8 mouse cellular contexts compared by ENCODE assay signal in genomic region chr8:122500856-122501255, GRCm38 (mm10). TPM values are rescaled to one million over a fixed set of nuclear protein-coding genes. Genes with fewer than 3 reads are reported as not detected.
A peak's percentile ranks its signal among the peaks of the same experiment; 100 is the strongest.
DNase-seq lines count a peak whose midpoint lies in the region; TF ChIP-seq lines count a peak whose summit lies in the region.

No protein-coding gene starts in this region.

- no peaks in the 10 kb centered on the region for H3K9me3 ChIP-seq in CH12.LX (replicated peaks; ENCODE audit: low read length)

- no peak for TF ChIP-seq EP300 in CH12.LX (IDR thresholded peaks at IDR 0.05; ENCODE audit: low read length)

- no peak overlapping the region for H3K4me3 ChIP-seq in CH12.LX (replicated peaks in 1 of 3; ENCODE audit: low read depth in 2 of 3, low read length in 2 of 3, poor library complexity in 1 of 3)
- no peak overlapping the region for H3K4me3 ChIP-seq in lung, adult 2 months (replicated peaks; ENCODE audit: extremely low read depth, low read depth, low read length)

- H3K4me1 ChIP-seq in CH12.LX (ENCODE audit: control insufficient read depth in 1 of 2, insufficient read depth in 2 of 2), result peaks cover 3 to 11% of the 10 kb centered on the region in 2 experiments; a peak in 2 of 4 replicates
- peaks cover 2% of the 10 kb centered on the region; the same call in 1 of the 2 replicates for H3K4me1 ChIP-seq in lung, adult 2 months (ENCODE audit: control insufficient read depth, insufficient read depth, low read length)

- TF ChIP-seq RAD21 in CH12.LX (IDR thresholded peaks at IDR 0.05; ENCODE audit: low read depth, low read length), result peak; percentile 91

- dilution Hi-C loops in CH12.LX (cut with MboI; ENCODE audit: extremely low pct_ligation_motif_present, extremely low pct_unique_long_range_greater_than_20kb, low sequenced_read_pairs), result no loop called here

- intact Hi-C loops in heart, postnatal 10 days (cut with DNase I), result loop anchor here (1.0 to 5.0 kb wide), 3 partner anchors 50 to 330 kb away; partner anchors contain the start of genes Galns, Piezo1 and Trappc2l

- no peaks in the 10 kb centered on the region for H3K79me2 ChIP-seq in CH12.LX (replicated peaks; ENCODE audit: control insufficient read depth, extremely low read depth, insufficient read depth, poor library complexity, severe bottlenecking)

- no peak overlapping the region for H3K4me2 ChIP-seq in CH12.LX (ENCODE audit: insufficient read depth, low read depth, poor library complexity, severe bottlenecking)

- TF ChIP-seq POLR2A in CH12.LX (IDR thresholded peaks at IDR 0.05; ENCODE audit: low read depth, low read length), result no peak
- TF ChIP-seq POLR2A in lung, adult 2 months (IDR thresholded peaks at IDR 0.05; ENCODE audit: borderline replicate concordance, extremely low read depth, low read depth, low read length), result no peak

- TF ChIP-seq CTCF in CH12.LX (conservative IDR thresholded peaks at IDR 0.05 in 1 of 2, IDR thresholded peaks at IDR 0.05 in 1 of 2; ENCODE audit: low read depth in 2 of 2, low read length in 2 of 2), result peak; percentile 82 to 93
- TF ChIP-seq CTCF in lung, adult 2 months (IDR thresholded peaks at IDR 0.05; ENCODE audit: insufficient read depth, low read length), result peak; percentile 90

- in situ Hi-C loops in CH12.LX (cut with MboI; ENCODE audit: low pct_ligation_motif_present, low pct_unique_long_range_greater_than_20kb, low sequenced_read_pairs), result loop anchor here (5.0 kb wide), 2 partner anchors 46 to 326 kb away; no protein-coding TSS in a partner anchor

- no peak overlapping the region for H3K27ac ChIP-seq in CH12.LX (ENCODE audit: insufficient read depth, low read depth)

- peak; percentile 79 for DNase-seq in CH12.LX (ENCODE audit: extremely low read depth)
- peak; percentile 84 for DNase-seq in brain, adult 2 months (ENCODE audit: low read depth, low spot score)
- peak; percentile 25 for DNase-seq in fibroblast of lung, adult 2 months (ENCODE audit: low read depth)
- DNase-seq in heart, postnatal 10 days, result peak; percentile 84 to 89
- peak; percentile 35 to 84 for DNase-seq in layer of hippocampus, adult 18-20 months (ENCODE audit: low spot score in 2 of 2)
- DNase-seq in lung, adult 2 months, result peak; percentile 79
- peak; percentile 65 for DNase-seq in ovary, postnatal 10 days (ENCODE audit: low spot score)
- peak; percentile 41 to 42 for DNase-seq in thymus, adult 18-20 months

- peaks cover 71 to 87% of the 10 kb centered on the region in 2 experiments for H3K36me3 ChIP-seq in CH12.LX (replicated peaks in 1 of 2; ENCODE audit: control insufficient read depth in 1 of 2, insufficient read depth in 1 of 2, low read length in 1 of 2)

- no peaks in the 10 kb centered on the region for H3K27me3 ChIP-seq in CH12.LX (replicated peaks)

- no peak overlapping the region for H3K9ac ChIP-seq in CH12.LX (ENCODE audit: insufficient read depth, low read depth)

- 30% methylated on average over 10 of the region's 10 CpGs for WGBS in lung, adult 2 months

TF ChIP-seq in CH12.LX, 34 proteins besides CTCF, POLR2A, EP300 and RAD21:
- TF ChIP-seq ZC3H11A (IDR thresholded peaks at IDR 0.05; ENCODE audit: low read depth, low read length) (peak; percentile 76), SMC3 (IDR thresholded peaks at IDR 0.05; ENCODE audit: low read depth, low read length) (peak; percentile 95), CHD2 (IDR thresholded peaks at IDR 0.05; ENCODE audit: low read length) (no peak), MAZ (IDR thresholded peaks at IDR 0.05; ENCODE audit: low read depth, low read length) (no peak)

RNA-seq across cellular contexts. Expression of gene Ctu2, which starts 24.9 kb away (rescaled TPM):
- total RNA-seq in CH12.LX (2012; rRNA removed) (40.4 and 55.7 TPM in 2 replicates), CH12.LX (2014; rRNA removed) (23.8 and 27.9 TPM in 2 replicates)
- polyA plus RNA-seq in CH12.LX (2012; ENCODE audit: insufficient read length, low read depth), result 63.1 and 80.6 TPM in 2 replicates
- 10 to 100 TPM in 1 of 2 experiments, 1 to 10 TPM in 1; 9.6 to 14.1 TPM for total RNA-seq in heart, postnatal 10 days (2021)
- 10 to 100 TPM; 21.1 to 22.3 TPM for total RNA-seq in layer of hippocampus, adult 18-20 months (2021)
- 28.6 and 30.6 TPM in 2 replicates for polyA plus RNA-seq in lung, adult 2 months (2012; rRNA removed)

RNA-seq across cellular contexts. Expression of gene Rnf166, which starts 25.0 kb away (rescaled TPM):
- 8.5 and 9.1 TPM in 2 replicates for total RNA-seq in CH12.LX (2012; rRNA removed)
- 6.5 and 7.7 TPM in 2 replicates for total RNA-seq in CH12.LX (2014; rRNA removed)
- polyA plus RNA-seq in CH12.LX (2012; ENCODE audit: insufficient read length, low read depth), result 12.9 and 13.0 TPM in 2 replicates
- 10 to 100 TPM; 28.2 to 32.0 TPM for total RNA-seq in heart, postnatal 10 days (2021)
- 10 to 100 TPM; 40.3 to 45.5 TPM for total RNA-seq in layer of hippocampus, adult 18-20 months (2021)
- polyA plus RNA-seq in lung, adult 2 months (2012; rRNA removed), result 83.8 and 93.2 TPM in 2 replicates

RNA-seq across cellular contexts. Expression of gene Snai3, which starts 40.3 kb away (rescaled TPM):
- total RNA-seq in CH12.LX (2012; rRNA removed) (0.47 and 1.0 TPM in 2 replicates), CH12.LX (2014; rRNA removed) (0.28 and 0.44 TPM in 2 replicates)
- polyA plus RNA-seq in CH12.LX (2012; ENCODE audit: insufficient read length, low read depth), result 0.19 and 0.49 TPM in 2 replicates
- under 1 TPM; 0.52 to 0.53 TPM for total RNA-seq in heart, postnatal 10 days (2021)
- total RNA-seq in layer of hippocampus, adult 18-20 months (2021), result not detected
- polyA plus RNA-seq in lung, adult 2 months (2012; rRNA removed), result 1.4 and 1.5 TPM in 2 replicates

RNA-seq across cellular contexts. Expression of gene Piezo1, which starts 50.3 kb away (rescaled TPM):
- total RNA-seq in CH12.LX (2012; rRNA removed) (52.1 and 59.7 TPM in 2 replicates), CH12.LX (2014; rRNA removed) (15.1 and 21.1 TPM in 2 replicates)
- 26.5 and 41.6 TPM in 2 replicates for polyA plus RNA-seq in CH12.LX (2012; ENCODE audit: insufficient read length, low read depth)
- 10 to 100 TPM; 40.3 to 43.3 TPM for total RNA-seq in heart, postnatal 10 days (2021)
- total RNA-seq in layer of hippocampus, adult 18-20 months (2021), result 1 to 10 TPM; 3.2 to 3.5 TPM
- 192 and 213 TPM in 2 replicates for polyA plus RNA-seq in lung, adult 2 months (2012; rRNA removed)

RNA-seq across cellular contexts. Expression of gene Mvd, which starts 57.6 kb away (rescaled TPM):
- 42.5 and 54.0 TPM in 2 replicates for total RNA-seq in CH12.LX (2012; rRNA removed)
- total RNA-seq in CH12.LX (2014; rRNA removed), result 56.2 and 80.3 TPM in 2 replicates
- polyA plus RNA-seq in CH12.LX (2012; ENCODE audit: insufficient read length, low read depth), result 47.3 and 50.3 TPM in 2 replicates
- 1 to 10 TPM; 5.4 to 5.7 TPM for total RNA-seq in heart, postnatal 10 days (2021)
- 10 to 100 TPM; 18.5 to 22.1 TPM for total RNA-seq in layer of hippocampus, adult 18-20 months (2021)
- 27.4 and 31.9 TPM in 2 replicates for polyA plus RNA-seq in lung, adult 2 months (2012; rRNA removed)

Comparison
In these comparisons a context has a peak if more than half of its experiments do, and no peak if none do; other contexts are left out.
1. DNase-seq: peak in every context shown above with its lines; median percentile 86 in heart, postnatal 10 days; 84 in brain, adult 2 months; 79 in CH12.LX; 79 in lung, adult 2 months; 65 in ovary, postnatal 10 days; 60 in layer of hippocampus, adult 18-20 months; 42 in thymus, adult 18-20 months; 25 in fibroblast of lung, adult 2 months.